Mouse (Mus musculus): ENCODE results near the gene Itga9. TPM values are rescaled to one million over a fixed set of nuclear protein-coding genes. Genes with fewer than 3 reads are reported as not detected.

Gene Itga9
- polyA plus RNA-seq, 1 experiment: 15.0 TPM

GRCm38 (mm10) chr9:118913048-118913447 lies 306.6 kb downstream of the Itga9 start:
- 91% methylated on average over 9 of the region's 9 CpGs for WGBS
- H3K27ac ChIP-seq (ENCODE audit: insufficient read depth, low read depth, low read length): no peak overlapping the region
- DNase-seq: peak; percentile 15
- no peaks in the 10 kb centered on the region for H3K36me3 ChIP-seq (ENCODE audit: control insufficient read depth, insufficient read depth, low read length)
- no peak for TF ChIP-seq CTCF (conservative IDR thresholded peaks at IDR 0.05; ENCODE audit: insufficient read depth, insufficient read length, low read depth, low read length)
- TF ChIP-seq POLR2A (IDR thresholded peaks at IDR 0.05; ENCODE audit: low read depth, low read length): no peak
- H3K4me1 ChIP-seq (ENCODE audit: control insufficient read depth, insufficient read depth, low read length): no peaks in the 10 kb centered on the region
- no peak overlapping the region for H3K4me3 ChIP-seq (ENCODE audit: insufficient read depth, low read depth, low read length)
- no peaks in the 10 kb centered on the region for H3K27me3 ChIP-seq (replicated peaks; ENCODE audit: control insufficient read depth, insufficient read depth, low read length)

GRCm38 (mm10) chr9:118913613-118914012 lies 307.1 kb downstream of the Itga9 start:
- H3K36me3 ChIP-seq (ENCODE audit: control insufficient read depth, insufficient read depth, low read length): no peaks in the 10 kb centered on the region
- H3K4me1 ChIP-seq (ENCODE audit: control insufficient read depth, insufficient read depth, low read length): no peaks in the 10 kb centered on the region
- WGBS: 73% methylated on average over 3 of the region's 3 CpGs
- no peak overlapping the region for H3K27ac ChIP-seq (ENCODE audit: insufficient read depth, low read depth, low read length)
- no peak overlapping the region for H3K4me3 ChIP-seq (ENCODE audit: insufficient read depth, low read depth, low read length)
- TF ChIP-seq CTCF (conservative IDR thresholded peaks at IDR 0.05; ENCODE audit: insufficient read depth, insufficient read length, low read depth, low read length) (no peak), POLR2A (IDR thresholded peaks at IDR 0.05; ENCODE audit: low read depth, low read length) (no peak)
- H3K27me3 ChIP-seq (replicated peaks; ENCODE audit: control insufficient read depth, insufficient read depth, low read length): no peaks in the 10 kb centered on the region
- DNase-seq: no peak

GRCm38 (mm10) chr9:118914589-118914988 lies 308.1 kb downstream of the Itga9 start:
- Histone ChIP-seq H3K27ac (ENCODE audit: insufficient read depth, low read depth, low read length) (no peak overlapping the region), H3K36me3 (ENCODE audit: control insufficient read depth, insufficient read depth, low read length) (no peaks in the 10 kb centered on the region), H3K4me3 (ENCODE audit: insufficient read depth, low read depth, low read length) (no peak overlapping the region), H3K27me3 (replicated peaks; ENCODE audit: control insufficient read depth, insufficient read depth, low read length) (no peaks in the 10 kb centered on the region), H3K4me1 (ENCODE audit: control insufficient read depth, insufficient read depth, low read length) (0 out of 2 replicates have a peak, but pooled peaks cover 3% of the 10 kb centered on the region)
- TF ChIP-seq CTCF (conservative IDR thresholded peaks at IDR 0.05; ENCODE audit: insufficient read depth, insufficient read length, low read depth, low read length) (no peak), POLR2A (IDR thresholded peaks at IDR 0.05; ENCODE audit: low read depth, low read length) (no peak)
- 58% methylated on average over 8 of the region's 8 CpGs for WGBS
- no peak for DNase-seq

- Histone ChIP-seq H3K27me3 (replicated peaks; ENCODE audit: control insufficient read depth, insufficient read depth, low read length) (no peaks in the 10 kb centered on the region), H3K36me3 (ENCODE audit: control insufficient read depth, insufficient read depth, low read length) (no peaks in the 10 kb centered on the region), H3K4me1 (ENCODE audit: control insufficient read depth, insufficient read depth, low read length) (0 out of 2 replicates have a peak, but pooled peaks cover 3% of the 10 kb centered on the region), H3K27ac (ENCODE audit: insufficient read depth, low read depth, low read length) (no peak overlapping the region), H3K4me3 (ENCODE audit: insufficient read depth, low read depth, low read length) (no peak overlapping the region)
- TF ChIP-seq CTCF (conservative IDR thresholded peaks at IDR 0.05; ENCODE audit: insufficient read depth, insufficient read length, low read depth, low read length): peak; percentile 70
- TF ChIP-seq POLR2A (IDR thresholded peaks at IDR 0.05; ENCODE audit: low read depth, low read length): no peak
- DNase-seq: peak; percentile 53
- 64% methylated on average over 5 of the region's 5 CpGs for WGBS
Measured at GRCm38 (mm10) chr9:118915290-118915689, 308.8 kb downstream of the Itga9 start.

- peaks cover 3% of the 10 kb centered on the region; the same call in 1 of the 2 replicates for H3K4me1 ChIP-seq (ENCODE audit: control insufficient read depth, insufficient read depth, low read length)
- no peaks in the 10 kb centered on the region for H3K27me3 ChIP-seq (replicated peaks; ENCODE audit: control insufficient read depth, insufficient read depth, low read length)
- H3K27ac ChIP-seq (ENCODE audit: insufficient read depth, low read depth, low read length): no peak overlapping the region
- WGBS: 31% methylated on average over 16 of the region's 16 CpGs
- no peak overlapping the region for H3K4me3 ChIP-seq (ENCODE audit: insufficient read depth, low read depth, low read length)
- peak; percentile 86 for DNase-seq
- no peaks in the 10 kb centered on the region for H3K36me3 ChIP-seq (ENCODE audit: control insufficient read depth, insufficient read depth, low read length)
- TF ChIP-seq POLR2A (IDR thresholded peaks at IDR 0.05; ENCODE audit: low read depth, low read length): no peak
- TF ChIP-seq CTCF (conservative IDR thresholded peaks at IDR 0.05; ENCODE audit: insufficient read depth, insufficient read length, low read depth, low read length): no peak
Measured at GRCm38 (mm10) chr9:118919672-118920186, 313.2 kb downstream of the Itga9 start.

- H3K4me1 ChIP-seq (ENCODE audit: control insufficient read depth, insufficient read depth, low read length): peaks cover 3% of the 10 kb centered on the region; the same call in 1 of the 2 replicates
- H3K27ac ChIP-seq (ENCODE audit: insufficient read depth, low read depth, low read length): no peak overlapping the region
- H3K27me3 ChIP-seq (replicated peaks; ENCODE audit: control insufficient read depth, insufficient read depth, low read length): no peaks in the 10 kb centered on the region
- H3K36me3 ChIP-seq (ENCODE audit: control insufficient read depth, insufficient read depth, low read length): no peaks in the 10 kb centered on the region
- 37% methylated on average over 12 of the region's 12 CpGs for WGBS
- TF ChIP-seq POLR2A (IDR thresholded peaks at IDR 0.05; ENCODE audit: low read depth, low read length): no peak
- peak; percentile 97 for TF ChIP-seq CTCF (conservative IDR thresholded peaks at IDR 0.05; ENCODE audit: insufficient read depth, insufficient read length, low read depth, low read length)
- DNase-seq: peak; percentile 88
- no peak overlapping the region for H3K4me3 ChIP-seq (ENCODE audit: insufficient read depth, low read depth, low read length)
Measured at GRCm38 (mm10) chr9:118920798-118921515, 314.5 kb downstream of the Itga9 start.

- no peaks in the 10 kb centered on the region for H3K36me3 ChIP-seq (ENCODE audit: control insufficient read depth, insufficient read depth, low read length)
- no peak for TF ChIP-seq CTCF (conservative IDR thresholded peaks at IDR 0.05; ENCODE audit: insufficient read depth, insufficient read length, low read depth, low read length)
- no peak for TF ChIP-seq POLR2A (IDR thresholded peaks at IDR 0.05; ENCODE audit: low read depth, low read length)
- peaks cover 3% of the 10 kb centered on the region; the same call in 1 of the 2 replicates for H3K4me1 ChIP-seq (ENCODE audit: control insufficient read depth, insufficient read depth, low read length)
- no peak overlapping the region for H3K4me3 ChIP-seq (ENCODE audit: insufficient read depth, low read depth, low read length)
- no peak for DNase-seq
- 62% methylated on average over 3 of the region's 3 CpGs for WGBS
- no peak overlapping the region for H3K27ac ChIP-seq (ENCODE audit: insufficient read depth, low read depth, low read length)
- no peaks in the 10 kb centered on the region for H3K27me3 ChIP-seq (replicated peaks; ENCODE audit: control insufficient read depth, insufficient read depth, low read length)
Measured at GRCm38 (mm10) chr9:118921926-118922325, 315.4 kb downstream of the Itga9 start.
